Mouse (Mus musculus): ENCODE results near the gene Nutf2.

- TF ChIP-seq CHD2 (IDR thresholded peaks at IDR 0.05; ENCODE audit: low read length) (no peak), ZKSCAN1 (IDR thresholded peaks at IDR 0.05; ENCODE audit: borderline replicate concordance, low read depth, low read length) (no peak), TBP (conservative IDR thresholded peaks at IDR 0.05; ENCODE audit: low read depth, low read length) (no peak), CTCF (conservative IDR thresholded peaks at IDR 0.05 in 1 of 2, IDR thresholded peaks at IDR 0.05 in 1 of 2; ENCODE audit: low read depth in 2 of 2, low read length in 2 of 2) (no peak), MXI1 (IDR thresholded peaks at IDR 0.05; ENCODE audit: low read depth, low read length) (no peak), EP300 (IDR thresholded peaks at IDR 0.05; ENCODE audit: low read length) (no peak), POLR2A (IDR thresholded peaks at IDR 0.05; ENCODE audit: low read depth, low read length) (no peak), ELF1 (IDR thresholded peaks at IDR 0.05; ENCODE audit: low read depth, low read length) (no peak), USF2 (conservative IDR thresholded peaks at IDR 0.05; ENCODE audit: low read depth, low read length) (no peak), NELFE (IDR thresholded peaks at IDR 0.05; ENCODE audit: low read depth, low read length) (no peak), SIN3A (IDR thresholded peaks at IDR 0.05; ENCODE audit: low read length) (no peak), NRF1 (IDR thresholded peaks at IDR 0.05; ENCODE audit: low read depth, low read length) (no peak), UBTF (IDR thresholded peaks at IDR 0.05; ENCODE audit: low read depth, low read length) (no peak), HCFC1 (IDR thresholded peaks at IDR 0.05; ENCODE audit: low read depth, low read length) (no peak)
Measured at GRCm38 (mm10) chr8:105846678-105847077, 13.7 kb upstream of the Nutf2 start.
